Mouse (Mus musculus) C2C12 (cell line): ENCODE data around the gene Ssc4d. TPM values are rescaled to one million over a fixed set of nuclear protein-coding genes. Genes with fewer than 3 reads are reported as not detected.

Source experiments
- H3K27me3 ChIP-seq: one replicate; pipeline ENCODE4 v1.6.1; 2011; ENCODE audit not compliant: control insufficient read depth, insufficient read depth, insufficient read length
- H3K36me3 ChIP-seq: one replicate; pipeline ENCODE4 v1.6.1; 2011; ENCODE audit not compliant: control insufficient read depth, insufficient read depth
- H3K4me3 ChIP-seq: one replicate; pipeline ENCODE4 v1.5.1; 2011; ENCODE audit warnings: mild to moderate bottlenecking, control low read depth; ENCODE audit not compliant: poor library complexity, insufficient read depth, severe bottlenecking
- H3K79me2 ChIP-seq: one replicate; pipeline ENCODE4 v1.6.1; 2011; ENCODE audit not compliant: control insufficient read depth, insufficient read depth
- H3K79me3 ChIP-seq: one replicate; pipeline ENCODE4 v1.6.1; 2011; ENCODE audit warnings: low read depth, control low read depth
- H3ac ChIP-seq: one replicate; pipeline ENCODE3; 2011; ENCODE audit warnings: low read depth; ENCODE audit not compliant: control insufficient read depth, insufficient read length
- CEBPB ChIP-seq: IDR thresholded peaks from one replicate; pipeline ENCODE4 v1.6.1; 2011; ENCODE audit warnings: low read depth, mild to moderate bottlenecking, control low read depth, moderate library complexity
- CTCF ChIP-seq: IDR thresholded peaks from one replicate; pipeline ENCODE4 v1.5.1; 2011; ENCODE audit not compliant: control insufficient read depth, insufficient read depth, insufficient read length
- FOSL1 ChIP-seq: IDR thresholded peaks from one replicate; pipeline ENCODE4 v1.8.0; 2011; ENCODE audit warnings: mild to moderate bottlenecking, low read length; ENCODE audit not compliant: poor library complexity, insufficient read depth, severe bottlenecking
- MAX ChIP-seq: IDR thresholded peaks from one replicate; pipeline ENCODE4 v1.6.1; 2011; ENCODE audit warnings: mild to moderate bottlenecking, control low read depth
- MYOD1 ChIP-seq: IDR thresholded peaks from one replicate; pipeline ENCODE4 v1.6.1; 2011; ENCODE audit warnings: low read depth; ENCODE audit not compliant: control insufficient read depth, insufficient read length
- MYOG ChIP-seq: IDR thresholded peaks from one replicate; pipeline ENCODE4 v1.6.1; 2011; ENCODE audit not compliant: control insufficient read depth, insufficient read length; ENCODE audit errors: extremely low read depth
- USF1 ChIP-seq: IDR thresholded peaks from one replicate; pipeline ENCODE4 v1.6.1; 2011; ENCODE audit warnings: low read depth, mild to moderate bottlenecking, control low read depth, moderate library complexity
- polyA plus RNA-seq: library from polyadenylated mRNA; unstranded; fragments of >200 nt; fragmentation: generic; extraction: Trizol; gene quantifications from one replicate; pipeline ENCODE4 v1.2.1, GENCODE M21; 2012; ENCODE audit warnings: missing spikeins

Gene Ssc4d
- polyA plus RNA-seq, 1 experiment, result 3.6 TPM

DNA sequence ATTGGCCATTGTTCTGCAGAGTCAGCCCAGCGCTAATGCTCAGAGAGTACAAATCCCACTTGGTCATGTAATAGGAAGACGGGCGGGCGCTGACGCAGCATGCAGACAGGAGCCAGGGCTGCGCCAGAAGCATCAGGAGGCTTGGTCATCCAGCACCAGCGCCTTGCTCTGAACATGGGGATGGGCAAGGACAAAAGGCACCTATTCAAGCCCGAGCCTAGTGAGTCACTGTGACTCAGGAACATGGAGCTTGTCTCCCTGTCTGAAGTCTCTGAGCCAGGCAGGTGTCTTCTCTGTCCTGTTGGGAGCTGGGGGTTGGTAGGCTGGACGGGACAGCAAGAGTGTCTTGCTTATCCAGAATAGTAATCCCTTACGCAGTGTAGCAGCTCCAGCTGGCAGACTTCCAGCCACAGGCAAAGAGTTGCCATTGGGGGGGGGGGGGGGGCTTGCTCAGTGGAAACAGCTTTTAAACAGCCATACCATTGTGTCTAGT lies 28.4 kb downstream of the Ssc4d start:
- no peaks in the 10 kb centered on the region for H3K79me2 ChIP-seq
- no peaks in the 10 kb centered on the region for H3K27me3 ChIP-seq
- no peaks in the 10 kb centered on the region for H3K79me3 ChIP-seq
- no peak overlapping the region for H3K4me3 ChIP-seq
- no peaks in the 10 kb centered on the region for H3K36me3 ChIP-seq
- H3ac ChIP-seq, result no peak overlapping the region
- TF ChIP-seq USF1 (no peak), CEBPB (no peak), CTCF (no peak), FOSL1 (peak; percentile 26), MYOG (no peak), MAX (no peak), MYOD1 (peak; percentile 36)

DNA sequence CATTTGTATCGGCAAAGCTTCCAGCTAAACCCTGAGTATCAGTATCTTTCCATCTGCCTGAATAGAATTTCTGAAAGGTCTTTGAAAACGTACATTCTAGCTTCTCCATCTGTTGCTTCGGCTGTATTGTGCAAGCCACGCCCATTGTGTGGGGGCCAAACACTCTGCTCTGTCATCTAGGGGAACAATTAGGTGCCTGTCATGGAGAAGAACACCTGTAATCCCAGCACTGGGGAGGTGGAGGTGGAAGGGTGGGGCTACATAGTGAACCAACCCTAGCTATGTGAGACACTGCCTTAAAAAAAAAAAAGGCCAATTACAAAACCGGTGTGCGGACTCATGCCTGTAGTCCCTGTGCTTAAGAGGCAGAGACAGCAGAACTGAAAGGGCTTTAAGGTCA lies 31.6 kb downstream of the Ssc4d start:
- Histone ChIP-seq H3K79me2 (no peaks in the 10 kb centered on the region), H3K4me3 (no peak overlapping the region), H3ac (no peak overlapping the region), H3K27me3 (no peaks in the 10 kb centered on the region), H3K79me3 (no peaks in the 10 kb centered on the region), H3K36me3 (no peaks in the 10 kb centered on the region)
- TF ChIP-seq USF1, result no peak
- no peak for TF ChIP-seq CTCF
- TF ChIP-seq MAX, result no peak
- no peak for TF ChIP-seq FOSL1
- no peak for TF ChIP-seq MYOD1
- TF ChIP-seq MYOG, result no peak
- TF ChIP-seq CEBPB, result no peak

DNA sequence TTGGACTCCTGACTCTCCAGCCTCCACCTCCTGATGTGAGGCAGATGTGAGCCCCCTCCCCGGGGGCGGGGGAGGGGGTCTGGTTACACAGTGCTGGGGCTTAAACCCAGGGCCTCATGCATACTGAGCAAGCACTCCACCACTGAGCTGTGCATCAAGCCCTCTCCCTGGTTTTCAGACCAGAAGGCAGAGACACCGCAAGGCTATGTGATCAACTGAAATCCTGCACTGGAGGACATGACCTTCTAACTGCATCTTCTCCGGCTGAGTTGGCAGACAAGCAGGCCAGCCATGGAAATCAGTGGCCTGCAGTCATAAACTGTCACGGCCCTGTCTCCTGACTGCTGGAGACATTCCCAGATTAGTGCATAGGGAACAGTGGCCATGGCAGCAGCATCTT lies 33.7 kb downstream of the Ssc4d start:
- Histone ChIP-seq H3K27me3 (no peaks in the 10 kb centered on the region), H3K79me2 (no peaks in the 10 kb centered on the region), H3ac (no peak overlapping the region), H3K36me3 (no peaks in the 10 kb centered on the region), H3K79me3 (no peaks in the 10 kb centered on the region), H3K4me3 (no peak overlapping the region)
- TF ChIP-seq CEBPB, result no peak
- no peak for TF ChIP-seq USF1

DNA sequence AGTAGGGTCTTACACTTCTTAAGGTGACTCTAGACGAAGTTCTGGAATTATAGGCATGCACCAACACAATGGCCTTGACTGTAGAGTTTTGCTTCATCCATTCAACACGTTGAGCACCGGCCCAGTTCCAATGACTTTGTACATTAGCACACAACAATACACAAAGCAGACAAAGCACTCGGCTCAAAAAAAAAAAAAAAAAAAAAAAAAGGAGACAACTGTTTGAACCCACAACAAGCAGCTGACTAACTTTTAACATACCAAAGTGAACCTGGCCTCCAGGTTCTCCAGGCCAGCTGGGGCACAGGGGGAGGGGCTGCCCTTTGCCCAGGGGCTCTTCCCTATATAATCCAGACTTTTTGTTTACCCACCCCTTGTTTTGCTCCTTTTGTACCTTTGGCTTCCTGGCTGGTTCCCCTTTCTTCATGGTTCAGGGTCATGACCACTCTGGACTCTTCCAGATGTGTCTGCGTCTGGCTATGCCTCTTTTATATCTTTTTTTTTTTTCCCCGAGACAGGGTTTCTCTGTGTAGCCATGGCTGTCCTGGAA lies 38.6 kb downstream of the Ssc4d start:
- Histone ChIP-seq H3ac (no peak overlapping the region), H3K79me2 (peaks cover 38% of the 10 kb centered on the region), H3K36me3 (peaks cover 20% of the 10 kb centered on the region), H3K79me3 (peaks cover 35% of the 10 kb centered on the region), H3K4me3 (no peak overlapping the region), H3K27me3 (no peaks in the 10 kb centered on the region)
- TF ChIP-seq MAX (no peak), MYOD1 (no peak), MYOG (no peak), CEBPB (no peak), CTCF (no peak), FOSL1 (no peak)

DNA sequence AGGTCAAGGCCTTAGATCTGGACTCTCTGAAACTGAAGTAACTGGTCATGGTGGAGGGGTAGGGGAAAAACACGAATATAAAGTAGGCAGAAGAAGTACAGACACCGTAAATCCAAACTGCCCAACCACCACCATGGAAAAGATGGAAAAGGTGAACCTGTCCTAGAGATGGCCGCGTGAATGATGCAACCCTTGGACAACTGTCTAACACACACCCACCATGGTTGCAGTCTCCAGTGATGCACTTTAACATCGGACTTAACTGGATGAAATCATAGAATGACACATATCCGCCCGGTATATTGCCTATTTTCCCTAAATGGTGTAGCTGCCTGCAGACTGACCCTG lies 39.2 kb downstream of the Ssc4d start:
- Histone ChIP-seq H3K79me3 (peaks cover 41% of the 10 kb centered on the region), H3K4me3 (no peak overlapping the region), H3K79me2 (peaks cover 43% of the 10 kb centered on the region), H3K36me3 (peaks cover 25% of the 10 kb centered on the region), H3K27me3 (no peaks in the 10 kb centered on the region), H3ac (no peak overlapping the region)
- TF ChIP-seq USF1 (no peak), MAX (no peak), CTCF (no peak), CEBPB (peak; percentile 72)

DNA sequence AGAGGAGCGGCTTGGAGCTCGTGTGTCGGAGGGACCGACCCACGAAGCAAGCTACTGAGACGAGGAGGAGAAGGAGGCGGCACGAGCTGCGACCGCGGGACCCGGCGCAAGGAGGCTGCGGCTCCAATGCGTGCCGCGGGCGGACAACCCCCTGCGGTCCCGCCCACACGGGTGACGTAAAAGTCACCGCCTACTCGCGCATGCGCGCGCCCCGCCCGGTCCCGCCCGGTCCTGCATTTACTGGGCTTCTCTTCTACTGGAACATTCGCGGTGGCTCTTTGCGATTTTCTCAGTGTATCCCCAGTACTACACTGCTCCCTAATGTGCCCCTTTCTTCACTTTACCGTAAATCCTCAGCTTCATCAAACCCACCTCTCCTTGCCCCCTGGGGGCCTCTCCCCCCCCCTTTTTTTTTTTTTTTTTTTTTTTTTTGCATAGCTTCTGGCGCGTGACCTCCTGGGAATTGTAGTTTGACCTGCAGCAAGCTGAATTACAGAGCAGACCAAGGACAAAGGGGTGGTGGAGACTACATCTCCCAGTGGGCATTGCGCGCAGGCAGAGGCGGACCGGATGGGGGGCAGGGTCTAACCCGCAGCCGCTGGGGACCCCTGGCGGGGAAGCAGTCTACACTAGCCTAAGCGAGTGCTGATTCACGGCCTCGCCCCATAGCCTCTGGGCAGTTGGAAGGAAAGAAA lies 39.7 kb downstream of the Ssc4d start, which contains the start of gene Ywhag:
Gene Ywhag, minus strand, starts transcription at position 136 of the 695 bp plus-strand sequence.
- Histone ChIP-seq H3K4me3 (peak within 1 kb of the TSS; percentile 94), H3K27me3 (no peaks in the 10 kb centered on the region), H3ac (peak within 1 kb of the TSS; percentile 82), H3K79me2 (peaks cover 48% of the 10 kb centered on the region), H3K79me3 (peaks cover 46% of the 10 kb centered on the region), H3K36me3 (peaks cover 30% of the 10 kb centered on the region)
- TF ChIP-seq MAX (peak; percentile 78), FOSL1 (no peak), USF1 (peak; percentile 61), CTCF (peak; percentile 68)
